Mouse (Mus musculus) liver, embryonic 14.5 days (tissue): ENCODE data around the gene Galnt10.

Source experiments
- CTCF ChIP-seq: IDR thresholded peaks from 2 replicates; pipeline ENCODE4 v1.5.1; 2016; ENCODE audit warnings: antibody characterized with exemption, low read depth, control low read depth
- EP300 ChIP-seq: IDR thresholded peaks from 2 replicates; pipeline ENCODE4 v1.6.1; 2016; ENCODE audit warnings: antibody characterized with exemption, low read depth

GRCm38 (mm10) chr11:57662231-57662630 lies 17.0 kb downstream of the Galnt10 start:
- TF ChIP-seq CTCF (no peak), EP300 (no peak)
